Mouse (Mus musculus) gonadal fat pad, adult 2 months (tissue): ENCODE results near the gene 2310039H08Rik. TPM values are rescaled to one million over a fixed set of nuclear protein-coding genes. Genes with fewer than 3 reads are reported as not detected.
"Not testable (repeated sequence)": the region's sequence is repeated elsewhere in the genome, so short reads cannot be mapped to it uniquely, and the experiment has no call there.

ENCODE experiments used
- DNase-seq: peaks from one replicate; pipeline ENCODE4 v3.0.0-alpha.2; 2012; ENCODE audit warnings: low read depth
- polyA plus RNA-seq: library from polyadenylated mRNA; depleted of rRNA; stranded (reverse); fragments of >200 nt; gene quantifications from 2 replicates; pipeline ENCODE4 v1.2.3, GENCODE M21; 2012

The 2310039H08Rik gene
- polyA plus RNA-seq, 1 experiment: 185 TPM

- no peak for DNase-seq
Measured at GRCm38 (mm10) chr17:46763544-46763943, 8.9 kb upstream of the 2310039H08Rik start, which contains the start of gene Ptcra. Ptcra (minus strand) TSS chr17:46763712.

GRCm38 (mm10) chr17:46764916-46765315 is 7.5 kb upstream of the 2310039H08Rik start:
- not testable (repeated sequence) for DNase-seq

- no peak for DNase-seq
Measured at GRCm38 (mm10) chr17:46767868-46768267, 4.6 kb upstream of the 2310039H08Rik start.

- no peak for DNase-seq
Measured at GRCm38 (mm10) chr17:46770546-46770945, 1.9 kb upstream of the 2310039H08Rik start.

GRCm38 (mm10) chr17:46771025-46771424 is 1.4 kb upstream of the 2310039H08Rik start:
- no peak for DNase-seq

GRCm38 (mm10) chr17:46771616-46772015 is 819 bp upstream of the 2310039H08Rik start:
- no peak for DNase-seq

- no peak for DNase-seq
Measured at GRCm38 (mm10) chr17:46772038-46772403, 414 bp upstream of the 2310039H08Rik start.

- DNase-seq: no peak
Measured at GRCm38 (mm10) chr17:46773278-46774130, 1.1 kb downstream of the 2310039H08Rik start.

- DNase-seq: no peak
Measured at GRCm38 (mm10) chr17:46774131-46774472, 1.7 kb downstream of the 2310039H08Rik start.

GRCm38 (mm10) chr17:46775070-46775469 is 2.6 kb downstream of the 2310039H08Rik start:
- no peak for DNase-seq

GRCm38 (mm10) chr17:46776087-46776486 is 3.7 kb downstream of the 2310039H08Rik start:
- DNase-seq: no peak

GRCm38 (mm10) chr17:46781876-46782275 is 9.4 kb downstream of the 2310039H08Rik start:
- DNase-seq: no peak

GRCm38 (mm10) chr17:46782341-46783221 is 10.1 kb downstream of the 2310039H08Rik start, which contains the start of gene Rpl7l1:
Rpl7l1 (minus strand) TSS chr17:46782672.
- no peak for DNase-seq

GRCm38 (mm10) chr17:46783222-46783565 is 10.8 kb downstream of the 2310039H08Rik start:
- DNase-seq: no peak

- DNase-seq: no peak
Measured at GRCm38 (mm10) chr17:46786952-46787351, 14.5 kb downstream of the 2310039H08Rik start.

GRCm38 (mm10) chr17:46787974-46788373 is 15.5 kb downstream of the 2310039H08Rik start:
- not testable (repeated sequence) for DNase-seq

GRCm38 (mm10) chr17:46792963-46793362 is 20.5 kb downstream of the 2310039H08Rik start:
- DNase-seq: no peak

- no peak for DNase-seq
Measured at GRCm38 (mm10) chr17:46796743-46797142, 24.3 kb downstream of the 2310039H08Rik start.

GRCm38 (mm10) chr17:46797386-46797785 is 25.0 kb downstream of the 2310039H08Rik start:
- DNase-seq: no peak

GRCm38 (mm10) chr17:46799680-46800079 is 27.2 kb downstream of the 2310039H08Rik start:
- no peak for DNase-seq

GRCm38 (mm10) chr17:46801761-46802160 is 29.3 kb downstream of the 2310039H08Rik start:
- no peak for DNase-seq

GRCm38 (mm10) chr17:46808376-46808775 is 35.9 kb downstream of the 2310039H08Rik start:
- no peak for DNase-seq
